Mouse (Mus musculus): Measurements from ENCODE around the gene Alg2. TPM values are rescaled to one million over a fixed set of nuclear protein-coding genes. Genes with fewer than 3 reads are reported as not detected.

Gene Alg2
- polyA plus RNA-seq, 1 experiment, result 24.2 TPM

GRCm38 (mm10) chr4:47502546-47502971 is 28.4 kb upstream of the Alg2 start:
- 28% methylated on average over 4 of the region's 4 CpGs for WGBS
- Histone ChIP-seq H3K27me3 (replicated peaks; ENCODE audit: control insufficient read depth, insufficient read depth, low read length) (no peaks in the 10 kb centered on the region), H3K4me1 (ENCODE audit: control insufficient read depth, insufficient read depth, low read length) (no peaks in the 10 kb centered on the region), H3K36me3 (ENCODE audit: control insufficient read depth, insufficient read depth, low read length) (no peaks in the 10 kb centered on the region), H3K4me3 (ENCODE audit: insufficient read depth, low read depth, low read length) (no peak overlapping the region), H3K27ac (ENCODE audit: insufficient read depth, low read depth, low read length) (no peak overlapping the region)
- DNase-seq, result peak; percentile 46
- no peak for TF ChIP-seq POLR2A (IDR thresholded peaks at IDR 0.05; ENCODE audit: low read depth, low read length)
- TF ChIP-seq CTCF (conservative IDR thresholded peaks at IDR 0.05; ENCODE audit: insufficient read depth, insufficient read length, low read depth, low read length), result peak; percentile 72

DNA sequence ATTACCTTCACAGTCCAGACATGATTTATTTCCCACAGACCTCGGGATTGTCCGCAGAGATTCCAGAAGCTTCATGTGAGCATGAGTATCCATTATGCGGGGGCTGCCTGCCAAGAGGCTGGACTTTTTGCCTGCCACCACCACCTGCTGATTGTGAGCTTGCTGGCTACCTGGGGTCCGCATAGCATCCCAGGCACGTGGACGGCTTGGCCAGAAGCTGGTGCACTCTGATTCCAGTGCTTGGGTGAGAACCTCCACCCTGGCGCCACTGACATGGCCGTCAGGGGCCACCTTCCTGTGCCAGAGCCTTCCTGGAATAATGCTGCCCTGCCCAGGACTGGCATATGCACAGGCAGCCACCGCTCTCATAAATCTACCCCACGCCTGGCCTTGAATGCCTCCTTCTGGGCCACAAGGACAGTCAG is 25.0 kb upstream of the Alg2 start:
- no peak for DNase-seq
- no peak overlapping the region for H3K27ac ChIP-seq (ENCODE audit: insufficient read depth, low read depth, low read length)
- WGBS, result 65% methylated on average over 10 of the region's 10 CpGs
- no peak overlapping the region for H3K4me3 ChIP-seq (ENCODE audit: insufficient read depth, low read depth, low read length)
- no peak for TF ChIP-seq CTCF (conservative IDR thresholded peaks at IDR 0.05; ENCODE audit: insufficient read depth, insufficient read length, low read depth, low read length)
- TF ChIP-seq POLR2A (IDR thresholded peaks at IDR 0.05; ENCODE audit: low read depth, low read length), result no peak
- no peaks in the 10 kb centered on the region for H3K27me3 ChIP-seq (replicated peaks; ENCODE audit: control insufficient read depth, insufficient read depth, low read length)
- H3K4me1 ChIP-seq (ENCODE audit: control insufficient read depth, insufficient read depth, low read length), result no peaks in the 10 kb centered on the region
- H3K36me3 ChIP-seq (ENCODE audit: control insufficient read depth, insufficient read depth, low read length), result no peaks in the 10 kb centered on the region

DNA sequence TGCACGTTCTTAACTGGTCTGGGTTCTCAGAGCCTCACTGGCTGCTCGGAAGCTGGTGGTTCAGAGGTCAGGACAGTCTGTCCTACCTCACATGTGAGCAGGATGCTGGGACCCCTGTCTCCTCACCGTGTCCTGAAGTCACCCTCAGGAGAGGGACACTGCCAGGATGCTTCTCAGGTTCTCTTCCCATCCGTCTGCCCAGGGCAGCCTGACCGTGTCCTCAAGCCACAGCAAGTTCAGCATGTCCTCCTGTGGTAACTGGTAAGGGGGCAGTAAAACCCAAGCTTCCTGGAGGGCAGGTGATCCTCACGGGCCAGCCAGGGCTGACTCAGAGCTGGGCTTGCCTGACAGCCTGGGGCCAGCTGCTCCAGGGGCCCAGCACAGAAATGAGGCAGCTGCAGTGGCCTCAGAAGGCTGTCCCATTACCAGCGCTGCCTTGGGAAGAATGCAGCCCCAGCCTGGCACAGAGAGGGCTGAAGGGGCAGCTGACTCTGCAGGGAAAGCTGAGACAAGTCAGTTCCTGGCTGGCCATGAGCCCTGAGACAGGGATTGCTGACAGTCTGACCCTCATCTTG is 23.8 kb upstream of the Alg2 start:
- Histone ChIP-seq H3K36me3 (ENCODE audit: control insufficient read depth, insufficient read depth, low read length) (no peaks in the 10 kb centered on the region), H3K4me3 (ENCODE audit: insufficient read depth, low read depth, low read length) (no peak overlapping the region), H3K27me3 (replicated peaks; ENCODE audit: control insufficient read depth, insufficient read depth, low read length) (no peaks in the 10 kb centered on the region), H3K4me1 (ENCODE audit: control insufficient read depth, insufficient read depth, low read length) (no peaks in the 10 kb centered on the region), H3K27ac (ENCODE audit: insufficient read depth, low read depth, low read length) (no peak overlapping the region)
- WGBS, result 50% methylated on average over 7 of the region's 7 CpGs
- TF ChIP-seq CTCF (conservative IDR thresholded peaks at IDR 0.05; ENCODE audit: insufficient read depth, insufficient read length, low read depth, low read length) (no peak), POLR2A (IDR thresholded peaks at IDR 0.05; ENCODE audit: low read depth, low read length) (no peak)
- no peak for DNase-seq

- 73% methylated on average over 2 of the region's 2 CpGs for WGBS
- Histone ChIP-seq H3K4me1 (ENCODE audit: control insufficient read depth, insufficient read depth, low read length) (no peaks in the 10 kb centered on the region), H3K27ac (ENCODE audit: insufficient read depth, low read depth, low read length) (no peak overlapping the region), H3K27me3 (replicated peaks; ENCODE audit: control insufficient read depth, insufficient read depth, low read length) (no peaks in the 10 kb centered on the region), H3K4me3 (ENCODE audit: insufficient read depth, low read depth, low read length) (no peak overlapping the region), H3K36me3 (ENCODE audit: control insufficient read depth, insufficient read depth, low read length) (no peaks in the 10 kb centered on the region)
- TF ChIP-seq POLR2A (IDR thresholded peaks at IDR 0.05; ENCODE audit: low read depth, low read length), result no peak
- no peak for TF ChIP-seq CTCF (conservative IDR thresholded peaks at IDR 0.05; ENCODE audit: insufficient read depth, insufficient read length, low read depth, low read length)
- no peak for DNase-seq
Observed at GRCm38 (mm10) chr4:47494686-47495085, 20.6 kb upstream of the Alg2 start.

- TF ChIP-seq POLR2A (IDR thresholded peaks at IDR 0.05; ENCODE audit: low read depth, low read length) (no peak), CTCF (conservative IDR thresholded peaks at IDR 0.05; ENCODE audit: insufficient read depth, insufficient read length, low read depth, low read length) (no peak)
- no peaks in the 10 kb centered on the region for H3K27me3 ChIP-seq (replicated peaks; ENCODE audit: control insufficient read depth, insufficient read depth, low read length)
- H3K4me1 ChIP-seq (ENCODE audit: control insufficient read depth, insufficient read depth, low read length), result no peaks in the 10 kb centered on the region
- WGBS, result 50% methylated on average over 1 of the region's 1 CpGs
- DNase-seq, result no peak
- no peaks in the 10 kb centered on the region for H3K36me3 ChIP-seq (ENCODE audit: control insufficient read depth, insufficient read depth, low read length)
- no peak overlapping the region for H3K4me3 ChIP-seq (ENCODE audit: insufficient read depth, low read depth, low read length)
- no peak overlapping the region for H3K27ac ChIP-seq (ENCODE audit: insufficient read depth, low read depth, low read length)
Observed at GRCm38 (mm10) chr4:47494137-47494536, 20.0 kb upstream of the Alg2 start.

DNA sequence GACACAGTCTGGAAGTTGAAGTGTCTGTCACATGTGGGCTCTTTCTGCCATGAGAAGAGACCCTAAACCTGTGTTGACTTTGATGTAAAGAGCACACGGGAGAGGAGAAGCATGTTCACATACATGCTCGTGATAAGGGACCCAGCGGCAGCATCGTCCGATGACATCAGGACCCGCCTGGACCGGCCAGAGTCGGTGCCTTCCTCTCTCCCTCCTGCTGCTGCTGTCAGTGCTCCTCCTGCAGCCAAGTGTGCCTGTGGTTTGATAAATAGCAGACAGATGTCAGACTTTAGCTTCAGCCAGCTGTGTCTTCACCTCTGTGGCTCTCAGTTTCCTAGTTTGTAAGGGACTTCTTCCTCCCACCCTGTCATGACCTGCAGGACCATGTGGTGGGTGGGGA is 19.3 kb upstream of the Alg2 start:
- H3K4me1 ChIP-seq (ENCODE audit: control insufficient read depth, insufficient read depth, low read length), result no peaks in the 10 kb centered on the region
- no peak overlapping the region for H3K27ac ChIP-seq (ENCODE audit: insufficient read depth, low read depth, low read length)
- no peak overlapping the region for H3K4me3 ChIP-seq (ENCODE audit: insufficient read depth, low read depth, low read length)
- WGBS, result 72% methylated on average over 8 of the region's 8 CpGs
- no peaks in the 10 kb centered on the region for H3K36me3 ChIP-seq (ENCODE audit: control insufficient read depth, insufficient read depth, low read length)
- no peaks in the 10 kb centered on the region for H3K27me3 ChIP-seq (replicated peaks; ENCODE audit: control insufficient read depth, insufficient read depth, low read length)
- TF ChIP-seq POLR2A (IDR thresholded peaks at IDR 0.05; ENCODE audit: low read depth, low read length), result no peak
- no peak for TF ChIP-seq CTCF (conservative IDR thresholded peaks at IDR 0.05; ENCODE audit: insufficient read depth, insufficient read length, low read depth, low read length)
- no peak for DNase-seq

- H3K27me3 ChIP-seq (replicated peaks; ENCODE audit: control insufficient read depth, insufficient read depth, low read length), result no peaks in the 10 kb centered on the region
- H3K4me1 ChIP-seq (ENCODE audit: control insufficient read depth, insufficient read depth, low read length), result no peaks in the 10 kb centered on the region
- TF ChIP-seq CTCF (conservative IDR thresholded peaks at IDR 0.05; ENCODE audit: insufficient read depth, insufficient read length, low read depth, low read length) (no peak), POLR2A (IDR thresholded peaks at IDR 0.05; ENCODE audit: low read depth, low read length) (no peak)
- 62% methylated on average over 12 of the region's 12 CpGs for WGBS
- H3K27ac ChIP-seq (ENCODE audit: insufficient read depth, low read depth, low read length), result no peak overlapping the region
- H3K36me3 ChIP-seq (ENCODE audit: control insufficient read depth, insufficient read depth, low read length), result no peaks in the 10 kb centered on the region
- no peak overlapping the region for H3K4me3 ChIP-seq (ENCODE audit: insufficient read depth, low read depth, low read length)
- DNase-seq, result no peak
Observed at GRCm38 (mm10) chr4:47492311-47493086, 18.4 kb upstream of the Alg2 start.
